Mouse (Mus musculus) MEL (cell line): Measurements from ENCODE around the gene Hagh. TPM values are rescaled to one million over a fixed set of nuclear protein-coding genes. Genes with fewer than 3 reads are reported as not detected.
A peak's percentile ranks its signal among the peaks of the same experiment; 100 is the strongest.

Experiments used
- DNase-seq: peaks from one replicate; pipeline ENCODE4 v3.0.0; 2011; ENCODE audit warnings: low read depth, low spot score
- H3K27ac ChIP-seq: 2 replicates; pipeline ENCODE4 v1.5.1; 2012; ENCODE audit warnings: low read depth, mild to moderate bottlenecking, control low read depth, low read length, moderate library complexity; ENCODE audit not compliant: control insufficient read depth
- H3K27me3 ChIP-seq, 2 experiments: fragments of 150-350 bp in 1 of 2; sonication (generic) in 1 of 2; 2 replicates each; pipeline ENCODE4 v1.6.1; 2012; ENCODE audit warnings: low read length in 2 of 2, mild to moderate bottlenecking in 2 of 2, improper control_type of control experiment in 1 of 2, moderate library complexity in 1 of 2; ENCODE audit not compliant: insufficient read depth in 2 of 2, control insufficient read depth in 1 of 2
- H3K36me3 ChIP-seq, 2 experiments: 2 replicates each; pipeline ENCODE4 v1.6.1; 2012 to 2014; ENCODE audit warnings: low read length in 2 of 2, improper control_type of control experiment in 1 of 2, inconsistent platforms in 1 of 2, mild to moderate bottlenecking in 1 of 2; ENCODE audit not compliant: insufficient read depth in 2 of 2, control insufficient read depth in 1 of 2
- H3K4me1 ChIP-seq, 2 experiments: fragments of 150-350 bp in 1 of 2; sonication (generic) in 1 of 2; 2 replicates each; pipeline ENCODE4 v1.6.1; 2012; ENCODE audit warnings: low read length in 2 of 2, improper control_type of control experiment in 1 of 2, mild to moderate bottlenecking in 1 of 2; ENCODE audit not compliant: insufficient read depth in 2 of 2, control insufficient read depth in 1 of 2
- H3K4me3 ChIP-seq, 2 experiments: fragments of 150-350 bp in 1 of 2; sonication (generic) in 1 of 2; 2 replicates each; pipeline ENCODE4 v1.5.1; 2012; ENCODE audit warnings: low read depth in 2 of 2, low read length in 2 of 2, mild to moderate bottlenecking in 2 of 2, moderate library complexity in 2 of 2, control low read depth in 1 of 2, improper control_type of control experiment in 1 of 2; ENCODE audit not compliant: control insufficient read depth in 1 of 2, insufficient read depth in 1 of 2
- H3K79me2 ChIP-seq: 2 replicates; pipeline ENCODE4 v1.6.1; 2012; ENCODE audit warnings: mild to moderate bottlenecking, low read length, moderate library complexity; ENCODE audit not compliant: control insufficient read depth, poor library complexity, insufficient read depth
- H3K9ac ChIP-seq: 2 replicates; pipeline ENCODE4 v1.6.1; 2012; ENCODE audit warnings: low read depth, mild to moderate bottlenecking, control low read depth, low read length, moderate library complexity; ENCODE audit not compliant: control insufficient read depth, poor library complexity, severe bottlenecking
- H3K9me3 ChIP-seq: fragments of 150-350 bp; sonication (generic); replicated peaks from 2 replicates; pipeline ENCODE4 v1.6.1; 2012; ENCODE audit warnings: mild to moderate bottlenecking, low read length, improper control_type of control experiment, moderate library complexity; ENCODE audit not compliant: insufficient read depth
- BHLHE40 ChIP-seq: IDR thresholded peaks from 2 replicates; pipeline ENCODE4 v1.6.1; 2012; ENCODE audit warnings: low read depth, mild to moderate bottlenecking, inconsistent platforms, low read length, improper control_type of control experiment, borderline replicate concordance
- CHD1 ChIP-seq: IDR thresholded peaks from 2 replicates; pipeline ENCODE4 v1.6.1; 2012; ENCODE audit warnings: low read depth, mild to moderate bottlenecking, inconsistent platforms, low read length, improper control_type of control experiment
- CTCF ChIP-seq, 3 experiments: IDR thresholded peaks in 2 of 3; conservative IDR thresholded peaks in 1 of 3; 2 replicates each; pipeline ENCODE4 v1.5.1; 2011 to 2012; ENCODE audit warnings: low read length in 3 of 3, low read depth in 2 of 3, mild to moderate bottlenecking in 2 of 3, improper control_type of control experiment in 1 of 3, inconsistent platforms in 1 of 3, mixed read lengths in 1 of 3, moderate library complexity in 1 of 3; ENCODE audit not compliant: control insufficient read depth in 1 of 3, insufficient read depth in 1 of 3, poor library complexity in 1 of 3, severe bottlenecking in 1 of 3
- ETS1 ChIP-seq: IDR thresholded peaks from 2 replicates; pipeline ENCODE4 v1.6.1; 2012; ENCODE audit warnings: low read depth, mild to moderate bottlenecking, inconsistent platforms, low read length, improper control_type of control experiment, moderate library complexity
- MAFK ChIP-seq: IDR thresholded peaks from 2 replicates; pipeline ENCODE4 v1.6.1; 2011; ENCODE audit warnings: low read depth, mild to moderate bottlenecking, low read length, improper control_type of control experiment, borderline replicate concordance
- MAX ChIP-seq: IDR thresholded peaks from 2 replicates; pipeline ENCODE4 v1.6.1; 2011; ENCODE audit warnings: low read length, improper control_type of control experiment
- MEF2A ChIP-seq: IDR thresholded peaks from 2 replicates; pipeline ENCODE4 v1.6.1; 2014; ENCODE audit warnings: low read depth, mild to moderate bottlenecking, inconsistent platforms, low read length, improper control_type of control experiment; ENCODE audit not compliant: poor library complexity, insufficient replicate concordance, severe bottlenecking; ENCODE audit errors: extremely low read depth
- MXI1 ChIP-seq: IDR thresholded peaks from 2 replicates; pipeline ENCODE4 v1.6.1; 2011; ENCODE audit warnings: mild to moderate bottlenecking, low read depth, low read length, improper control_type of control experiment
- MYB ChIP-seq: IDR thresholded peaks from 2 replicates; pipeline ENCODE4 v1.6.1; 2011; ENCODE audit warnings: mild to moderate bottlenecking, low read depth, low read length, improper control_type of control experiment
- NRF1 ChIP-seq: IDR thresholded peaks from 2 replicates; pipeline ENCODE4 v1.6.1; 2014; ENCODE audit warnings: low read depth, mild to moderate bottlenecking, inconsistent platforms, low read length, improper control_type of control experiment, moderate library complexity; ENCODE audit not compliant: poor library complexity, insufficient read depth, severe bottlenecking
- RAD21 ChIP-seq: IDR thresholded peaks from 2 replicates; pipeline ENCODE4 v1.6.1; 2011; ENCODE audit warnings: mild to moderate bottlenecking, low read depth, low read length, improper control_type of control experiment
- RCOR1 ChIP-seq: IDR thresholded peaks from 2 replicates; pipeline ENCODE4 v1.6.1; 2012; ENCODE audit warnings: low read depth, mild to moderate bottlenecking, inconsistent platforms, low read length, improper control_type of control experiment
- SIN3A ChIP-seq: IDR thresholded peaks from 2 replicates; pipeline ENCODE4 v1.6.1; 2012; ENCODE audit warnings: low read length, improper control_type of control experiment, inconsistent platforms
- SMC3 ChIP-seq: IDR thresholded peaks from 2 replicates; pipeline ENCODE4 v1.6.1; 2011; ENCODE audit warnings: low read depth, low read length, improper control_type of control experiment
- TCF12 ChIP-seq: IDR thresholded peaks from 2 replicates; pipeline ENCODE4 v1.6.1; 2014; ENCODE audit warnings: low read depth, mild to moderate bottlenecking, inconsistent platforms, low read length, improper control_type of control experiment, moderate library complexity
- USF1 ChIP-seq: IDR thresholded peaks from 2 replicates; pipeline ENCODE4 v1.6.1; 2014; ENCODE audit warnings: low read depth, mild to moderate bottlenecking, inconsistent platforms, low read length, improper control_type of control experiment, moderate library complexity
- ZC3H11A ChIP-seq: IDR thresholded peaks from 2 replicates; pipeline ENCODE4 v1.6.1; 2012; ENCODE audit warnings: low read depth, mild to moderate bottlenecking, inconsistent platforms, low read length, improper control_type of control experiment
- ZMIZ1 ChIP-seq: IDR thresholded peaks from 2 replicates; pipeline ENCODE4 v1.6.1; 2012; ENCODE audit warnings: low read depth, mild to moderate bottlenecking, inconsistent platforms, low read length, improper control_type of control experiment, moderate library complexity
- polyA plus RNA-seq, 2 experiments: library from polyadenylated mRNA; stranded (reverse) in 1 of 2; unstranded in 1 of 2; fragments of >175 nt in 1 of 2; fragments of >200 nt in 1 of 2; gene quantifications; 2 replicates each; pipeline versions ENCODE4 v1.2.1 to v1.2.4; 2012; ENCODE audit warnings: low replicate concordance in 2 of 2, low read depth in 1 of 2; ENCODE audit not compliant: insufficient read length in 2 of 2, insufficient read depth in 1 of 2, missing spikeins in 1 of 2
- total RNA-seq: library from RNA; depleted of rRNA; stranded (reverse); fragments of 300-350 nt; gene quantifications from 2 replicates; pipeline ENCODE4 v1.2.3, GENCODE M21; 2012

The Hagh gene
- total and polyA plus RNA-seq, 3 experiments, result 37.5 to 49.6 TPM; not detected in 1

- no peak for DNase-seq
- H3K9ac ChIP-seq, result no peak overlapping the region
- peaks cover 5 to 7% of the 10 kb centered on the region in 2 experiments; a peak in 3 of 4 replicates for H3K27me3 ChIP-seq
- no peaks in the 10 kb centered on the region for H3K36me3 ChIP-seq
- H3K4me1 ChIP-seq, result no peaks in the 10 kb centered on the region
- no peak overlapping the region for H3K27ac ChIP-seq
- no peak overlapping the region for H3K4me3 ChIP-seq
- H3K79me2 ChIP-seq, result no peaks in the 10 kb centered on the region
- no peak for TF ChIP-seq USF1
- no peak for TF ChIP-seq SIN3A
- H3K9me3 ChIP-seq, result no peaks in the 10 kb centered on the region
Measured at GRCm38 (mm10) chr17:24815256-24815655, 24.7 kb upstream of the Hagh start.

GRCm38 (mm10) chr17:24817503-24817902 is 22.4 kb upstream of the Hagh start:
- Histone ChIP-seq H3K4me1 (no peaks in the 10 kb centered on the region), H3K36me3 (no peaks in the 10 kb centered on the region), H3K27ac (no peak overlapping the region), H3K4me3 (no peak overlapping the region), H3K9me3 (no peaks in the 10 kb centered on the region), H3K27me3 (peaks cover 7 to 8% of the 10 kb centered on the region in 2 experiments), H3K79me2 (no peaks in the 10 kb centered on the region), H3K9ac (no peak overlapping the region)
- no peak for TF ChIP-seq MAX
- TF ChIP-seq MAFK, result no peak
- TF ChIP-seq CTCF (IDR thresholded peaks at IDR 0.05 in 2 of 3, conservative IDR thresholded peaks at IDR 0.05 in 1 of 3; ENCODE audit: control insufficient read depth in 1 of 3, insufficient read depth in 1 of 3, low read depth in 2 of 3, low read length in 3 of 3, poor library complexity in 1 of 3, severe bottlenecking in 1 of 3), result peak in 1 of 3 experiments; percentile 69; a peak in 3 of 6 replicates
- no peak for TF ChIP-seq ZMIZ1
- no peak for TF ChIP-seq MYB
- TF ChIP-seq CHD1, result no peak
- TF ChIP-seq ZC3H11A, result peak; percentile 47; the same call in 1 of the 2 replicates
- TF ChIP-seq TCF12, result no peak
- TF ChIP-seq RCOR1, result no peak
- TF ChIP-seq RAD21, result peak; percentile 63
- TF ChIP-seq MEF2A, result no peak
- no peak for TF ChIP-seq ETS1
- TF ChIP-seq SIN3A, result no peak
- TF ChIP-seq SMC3, result peak; percentile 59
- TF ChIP-seq BHLHE40, result no peak
- no peak for TF ChIP-seq NRF1
- no peak for TF ChIP-seq MXI1
- peak; percentile 31 for DNase-seq
